Mouse (Mus musculus) heart, postnatal 0 days (tissue): ENCODE measurements around the gene Stxbp5. TPM values are rescaled to one million over a fixed set of nuclear protein-coding genes. Genes with fewer than 3 reads are reported as not detected.

Experiments used
- ATAC-seq: fragments of 200-750 bp; cut with Nextera tagmentation; 2 replicates; pipeline ENCODE4 v1.8.0; 2017; ENCODE audit warnings: low read depth, moderate number of reproducible peaks, moderate library complexity; ENCODE audit not compliant: insufficient read depth
- DNase-seq: peaks from one replicate; pipeline ENCODE4 v3.0.0-alpha.2; 2016; ENCODE audit warnings: low spot score
- H3K27ac ChIP-seq: fragments of 300-500 bp; sonication (generic); 2 replicates; pipeline ENCODE4 v1.5.1; 2014; ENCODE audit warnings: low read depth, mild to moderate bottlenecking
- H3K27me3 ChIP-seq: fragments of 300-500 bp; sonication (generic); 2 replicates; pipeline ENCODE4 v1.6.1; 2014; ENCODE audit warnings: low read length, mixed read lengths; ENCODE audit not compliant: control insufficient read depth, insufficient read depth
- H3K36me3 ChIP-seq: fragments of 300-500 bp; sonication (generic); replicated peaks from 2 replicates; pipeline ENCODE4 v1.6.1; 2014; ENCODE audit warnings: low read length, mixed read lengths; ENCODE audit not compliant: control insufficient read depth, insufficient read depth
- H3K4me1 ChIP-seq: fragments of 300-500 bp; sonication (generic); 2 replicates; pipeline ENCODE4 v1.6.1; 2014; ENCODE audit warnings: antibody characterized with exemption; ENCODE audit not compliant: control insufficient read depth, insufficient read depth
- H3K4me2 ChIP-seq: fragments of 300-500 bp; sonication (generic); 2 replicates; pipeline ENCODE4 v1.6.1; 2014; ENCODE audit warnings: low read depth, mild to moderate bottlenecking, low read length, moderate library complexity
- H3K4me3 ChIP-seq: fragments of 300-500 bp; sonication (generic); 2 replicates; pipeline ENCODE4 v1.5.1; 2014; ENCODE audit warnings: low read depth, low read length
- H3K9ac ChIP-seq: fragments of 300-500 bp; sonication (generic); replicated peaks from 2 replicates; pipeline ENCODE4 v1.6.1; 2014; ENCODE audit warnings: low read depth, low read length, mixed read lengths
- H3K9me3 ChIP-seq: fragments of 300-500 bp; sonication (generic); replicated peaks from 2 replicates; pipeline ENCODE4 v1.6.1; 2016; ENCODE audit warnings: low read length; ENCODE audit not compliant: control insufficient read depth
- CTCF ChIP-seq: IDR thresholded peaks from 2 replicates; pipeline ENCODE4 v1.5.1; 2016; ENCODE audit warnings: antibody characterized with exemption, control low read depth, low read depth
- EP300 ChIP-seq: IDR thresholded peaks from 2 replicates; pipeline ENCODE4 v1.6.1; 2016; ENCODE audit warnings: antibody characterized with exemption, low read depth
- WGBS: fragments of 180-500 bp; shearing (Covaris S2); extraction: QIAGEN DNeasy Blood & Tissue Kit; methylation state at CpG from one replicate; pipeline ENCODE4 v1.1.7; 2014; 5-methylcytosine and 5-hydroxymethylcytosine counted together
- polyA plus RNA-seq: library from polyadenylated mRNA; unstranded; fragments of >200 nt; fragmentation: Nextera tagmentation; extraction: Ambion mirVana; gene quantifications from 2 replicates; pipeline ENCODE4 v1.2.1, GENCODE M21; 2015
- total RNA-seq: library from RNA; depleted of rRNA; stranded (reverse); fragments of >200 nt; gene quantifications from 2 replicates; pipeline ENCODE4 v1.2.3, GENCODE M21; 2014; ENCODE audit warnings: low replicate concordance; rRNA removed

Gene Stxbp5
- total and polyA plus RNA-seq, 2 experiments from 2014 or later: 1.5 to 10.6 TPM

DNA sequence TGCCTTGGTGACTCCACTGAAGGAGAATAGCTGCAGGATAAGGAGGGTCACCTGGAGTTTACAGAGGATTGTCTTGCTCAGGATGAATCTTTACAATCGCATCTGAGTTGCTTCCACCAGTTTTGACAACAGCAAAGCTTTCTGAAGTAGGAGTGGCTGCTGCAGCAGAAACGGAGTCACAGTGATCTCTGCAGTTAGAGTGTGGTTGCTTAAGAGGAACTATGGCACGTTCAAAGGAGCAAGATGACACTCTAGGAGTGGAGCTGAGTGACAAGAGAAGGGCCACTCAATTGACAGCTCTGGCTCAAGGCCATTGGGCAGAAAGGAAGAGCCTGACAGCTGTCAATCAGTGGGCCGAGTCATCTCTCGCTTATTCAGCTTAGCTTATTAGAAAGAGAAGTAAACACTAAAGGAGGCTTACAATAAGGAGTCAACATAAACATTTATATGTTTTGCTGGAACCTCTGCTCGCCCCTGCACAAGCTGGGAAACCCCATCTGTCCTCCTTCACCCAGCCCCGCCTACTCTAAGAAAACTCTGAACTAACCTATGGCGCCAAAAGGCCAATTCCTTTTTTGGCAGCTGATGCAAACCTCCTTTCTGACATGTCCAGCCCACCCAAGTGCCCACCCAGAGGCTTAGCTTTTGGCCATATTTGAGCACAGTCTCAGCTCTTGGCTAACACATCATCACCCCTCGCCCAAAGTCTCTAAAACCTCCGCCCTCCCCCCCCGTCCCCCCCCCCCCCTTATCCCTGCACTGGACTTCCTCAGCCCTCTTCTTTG is 178.2 kb downstream of the Stxbp5 start:
- no peaks in the 10 kb centered on the region for H3K27me3 ChIP-seq
- ATAC-seq: no peak
- TF ChIP-seq EP300 (no peak), CTCF (no peak)
- H3K4me2 ChIP-seq: no peak overlapping the region
- WGBS: 71% methylated on average over 10 of the region's 11 CpGs
- no peak overlapping the region for H3K4me3 ChIP-seq
- no peak for DNase-seq
- H3K36me3 ChIP-seq: no peaks in the 10 kb centered on the region
- H3K4me1 ChIP-seq: no peaks in the 10 kb centered on the region
- H3K27ac ChIP-seq: no peak overlapping the region
- H3K9me3 ChIP-seq: no peaks in the 10 kb centered on the region
- H3K9ac ChIP-seq: no peak overlapping the region

DNA sequence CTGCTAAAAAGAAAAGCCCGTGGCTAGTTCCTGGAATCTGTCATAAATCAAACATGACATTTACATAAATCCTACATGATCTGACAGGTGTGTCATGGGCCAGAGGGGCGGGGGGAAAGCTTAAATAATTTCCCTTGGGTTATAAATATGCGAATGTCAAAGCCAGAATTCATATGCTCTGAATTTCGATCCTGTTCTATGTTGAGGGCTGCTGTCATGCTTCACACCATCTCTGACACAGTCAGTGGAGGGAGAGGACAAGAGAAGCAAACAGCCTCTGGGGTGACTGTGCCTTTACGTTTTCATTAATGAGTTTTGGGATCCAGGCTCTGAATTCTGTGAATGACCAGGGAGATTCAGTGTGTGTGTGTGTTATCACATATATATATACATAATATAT is 180.9 kb downstream of the Stxbp5 start:
- H3K36me3 ChIP-seq: no peaks in the 10 kb centered on the region
- no peak overlapping the region for H3K9ac ChIP-seq
- ATAC-seq (no peak), DNase-seq (no peak)
- no peaks in the 10 kb centered on the region for H3K9me3 ChIP-seq
- no peaks in the 10 kb centered on the region for H3K27me3 ChIP-seq
- no peak overlapping the region for H3K27ac ChIP-seq
- no peak overlapping the region for H3K4me3 ChIP-seq
- WGBS: 70% methylated on average over 5 of the region's 5 CpGs
- no peak overlapping the region for H3K4me2 ChIP-seq
- TF ChIP-seq EP300 (no peak), CTCF (no peak)
- no peaks in the 10 kb centered on the region for H3K4me1 ChIP-seq

- Histone ChIP-seq H3K9ac (no peak overlapping the region), H3K36me3 (no peaks in the 10 kb centered on the region), H3K27ac (no peak overlapping the region), H3K4me3 (no peak overlapping the region), H3K4me2 (no peak overlapping the region), H3K27me3 (no peaks in the 10 kb centered on the region), H3K9me3 (no peaks in the 10 kb centered on the region), H3K4me1 (no peaks in the 10 kb centered on the region)
- ATAC-seq: no peak
- TF ChIP-seq CTCF: no peak
- no peak for TF ChIP-seq EP300
- WGBS: 64% methylated on average over 5 of the region's 5 CpGs
- no peak for DNase-seq
Observed at GRCm38 (mm10) chr10:9718086-9718485, 182.8 kb downstream of the Stxbp5 start.

Other genes starting within 250 kb of the Stxbp5 start
- gene Samd5, start 225.9 kb downstream of the Stxbp5 start, total RNA-seq: 5.6 and 12.8 TPM in 2 replicates
- 1.8 and 2.0 TPM in 2 replicates for gene Samd5, start 225.9 kb downstream of the Stxbp5 start, polyA plus RNA-seq